Mouse (Mus musculus) MEL (cell line): ENCODE results near the gene Dcbld2.

Source experiments
- CTCF ChIP-seq, 3 experiments: IDR thresholded peaks in 2 of 3; conservative IDR thresholded peaks in 1 of 3; 2 replicates each; pipeline ENCODE4 v1.5.1; 2011 to 2012; ENCODE audit warnings: low read length in 3 of 3, low read depth in 2 of 3, mild to moderate bottlenecking in 2 of 3, improper control_type of control experiment in 1 of 3, inconsistent platforms in 1 of 3, mixed read lengths in 1 of 3, moderate library complexity in 1 of 3; ENCODE audit not compliant: control insufficient read depth in 1 of 3, insufficient read depth in 1 of 3, poor library complexity in 1 of 3, severe bottlenecking in 1 of 3
- E2F4 ChIP-seq: IDR thresholded peaks from 2 replicates; pipeline ENCODE4 v1.6.1; 2011; ENCODE audit warnings: low read depth, low read length, improper control_type of control experiment, borderline replicate concordance
- ELF1 ChIP-seq: IDR thresholded peaks from 2 replicates; pipeline ENCODE4 v1.6.1; 2014; ENCODE audit warnings: low read depth, mild to moderate bottlenecking, inconsistent platforms, low read length, improper control_type of control experiment, moderate library complexity
- ETS1 ChIP-seq: IDR thresholded peaks from 2 replicates; pipeline ENCODE4 v1.6.1; 2012; ENCODE audit warnings: low read depth, mild to moderate bottlenecking, inconsistent platforms, low read length, improper control_type of control experiment, moderate library complexity
- GATA1 ChIP-seq: IDR thresholded peaks from 2 replicates; pipeline ENCODE4 v1.6.1; 2011; ENCODE audit warnings: low read depth, low read length, improper control_type of control experiment
- POLR2A ChIP-seq, 2 experiments: IDR thresholded peaks; 2 replicates each; pipeline ENCODE4 v1.6.1; 2011 to 2012; ENCODE audit warnings: low read length in 2 of 2, mild to moderate bottlenecking in 2 of 2, control low read depth in 1 of 2, improper control_type of control experiment in 1 of 2, low read depth in 1 of 2, moderate library complexity in 1 of 2; ENCODE audit not compliant: control insufficient read depth in 1 of 2, insufficient read depth in 1 of 2, poor library complexity in 1 of 2
- POLR2AphosphoS5 ChIP-seq: IDR thresholded peaks from 2 replicates; pipeline ENCODE4 v1.6.1; 2012; ENCODE audit warnings: low read depth, borderline replicate concordance, mild to moderate bottlenecking, inconsistent platforms, low read length, moderate library complexity, mixed read lengths
- RAD21 ChIP-seq: IDR thresholded peaks from 2 replicates; pipeline ENCODE4 v1.6.1; 2011; ENCODE audit warnings: mild to moderate bottlenecking, low read depth, low read length, improper control_type of control experiment
- RCOR1 ChIP-seq: IDR thresholded peaks from 2 replicates; pipeline ENCODE4 v1.6.1; 2012; ENCODE audit warnings: low read depth, mild to moderate bottlenecking, inconsistent platforms, low read length, improper control_type of control experiment
- ZC3H11A ChIP-seq: IDR thresholded peaks from 2 replicates; pipeline ENCODE4 v1.6.1; 2012; ENCODE audit warnings: low read depth, mild to moderate bottlenecking, inconsistent platforms, low read length, improper control_type of control experiment

GRCm38 (mm10) chr16:58430246-58430645, 22.0 kb downstream of the Dcbld2 start:
- no peak for TF ChIP-seq GATA1
- TF ChIP-seq RAD21, result no peak
- no peak for TF ChIP-seq ZC3H11A
- TF ChIP-seq ELF1, result no peak
- no peak for TF ChIP-seq E2F4
- no peak for TF ChIP-seq POLR2AphosphoS5
- no peak for TF ChIP-seq CTCF (IDR thresholded peaks at IDR 0.05 in 2 of 3, conservative IDR thresholded peaks at IDR 0.05 in 1 of 3; ENCODE audit: control insufficient read depth in 1 of 3, insufficient read depth in 1 of 3, low read depth in 2 of 3, low read length in 3 of 3, poor library complexity in 1 of 3, severe bottlenecking in 1 of 3)
- TF ChIP-seq POLR2A (IDR thresholded peaks at IDR 0.05; ENCODE audit: control insufficient read depth in 1 of 2, insufficient read depth in 1 of 2, low read depth in 1 of 2, low read length in 2 of 2, poor library complexity in 1 of 2), result no peak
- TF ChIP-seq RCOR1, result no peak
- TF ChIP-seq ETS1, result no peak
